Mouse (Mus musculus): ENCODE measurements around the gene Cd274.

Cd274 gene

GRCm38 (mm10) chr19:29430953-29431352 is 63.7 kb downstream of the Cd274 start:
- no peak for DNase-seq (ENCODE audit: low spot score)

DNA sequence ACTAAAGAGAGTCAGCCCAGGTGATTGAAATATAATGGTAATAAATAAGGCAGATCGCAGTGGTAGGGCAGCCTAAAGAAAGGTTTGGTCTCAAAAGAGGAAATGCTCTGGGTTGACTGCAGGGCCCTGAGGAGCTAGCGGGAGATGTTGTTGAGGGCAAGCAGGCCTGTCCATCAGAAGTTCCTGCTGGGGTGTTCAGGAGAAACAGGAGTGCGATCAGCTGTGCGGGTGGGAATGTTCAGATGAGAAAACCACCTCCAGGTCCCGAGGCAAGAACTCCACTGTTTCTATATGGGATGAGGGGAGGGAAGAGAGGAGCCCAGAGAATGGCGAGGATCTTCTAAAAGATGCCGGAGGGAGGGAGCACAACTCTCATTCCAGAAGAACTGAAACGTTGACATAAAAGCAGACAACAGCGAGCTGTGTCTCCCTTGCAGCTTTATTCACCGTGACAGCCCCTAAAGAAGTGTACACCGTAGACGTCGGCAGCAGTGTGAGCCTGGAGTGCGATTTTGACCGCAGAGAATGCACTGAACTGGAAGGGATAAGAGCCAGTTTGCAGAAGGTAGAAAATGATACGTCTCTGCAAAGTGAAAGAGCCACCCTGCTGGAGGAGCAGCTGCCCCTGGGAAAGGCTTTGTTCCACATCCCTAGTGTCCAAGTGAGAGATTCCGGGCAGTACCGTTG is 69.7 kb downstream of the Cd274 start:
- DNase-seq (ENCODE audit: low spot score): no peak

Measured in adipocyte (in vitro differentiated cells).